Mouse (Mus musculus): ENCODE data around the gene Gm10234. TPM values are rescaled to one million over a fixed set of nuclear protein-coding genes. Genes with fewer than 3 reads are reported as not detected.

Gm10234 gene
- polyA plus RNA-seq, 1 experiment from 2014 or later: not detected

- ATAC-seq (no peak), DNase-seq (ENCODE audit: low spot score) (no peak)
- Histone ChIP-seq H3K4me1 (ENCODE audit: control insufficient read depth, insufficient read depth, low read length) (no peaks in the 10 kb centered on the region), H3K36me3 (ENCODE audit: control insufficient read depth, insufficient read depth, low read length) (no peaks in the 10 kb centered on the region), H3K9ac (ENCODE audit: low read length) (no peak overlapping the region), H3K4me3 (ENCODE audit: low read depth, low read length) (no peak overlapping the region), H3K27me3 (replicated peaks; ENCODE audit: control insufficient read depth, insufficient read depth, low read length) (no peaks in the 10 kb centered on the region), H3K27ac (ENCODE audit: low read depth, low read length) (no peak overlapping the region), H3K4me2 (ENCODE audit: low read length) (no peak overlapping the region), H3K9me3 (replicated peaks; ENCODE audit: control insufficient read depth, low read length) (no peaks in the 10 kb centered on the region)
- 92% methylated on average over 1 of the region's 1 CpGs for WGBS
Observed at GRCm38 (mm10) chr6:95353886-95354285, 32.0 kb downstream of the Gm10234 start.

- Histone ChIP-seq H3K9ac (ENCODE audit: low read length) (no peak overlapping the region), H3K36me3 (ENCODE audit: control insufficient read depth, insufficient read depth, low read length) (no peaks in the 10 kb centered on the region), H3K27me3 (replicated peaks; ENCODE audit: control insufficient read depth, insufficient read depth, low read length) (no peaks in the 10 kb centered on the region), H3K27ac (ENCODE audit: low read depth, low read length) (no peak overlapping the region), H3K4me3 (ENCODE audit: low read depth, low read length) (no peak overlapping the region), H3K4me2 (ENCODE audit: low read length) (no peak overlapping the region), H3K9me3 (replicated peaks; ENCODE audit: control insufficient read depth, low read length) (no peaks in the 10 kb centered on the region), H3K4me1 (ENCODE audit: control insufficient read depth, insufficient read depth, low read length) (no peaks in the 10 kb centered on the region)
- WGBS: 85% methylated on average over 5 of the region's 5 CpGs
- no peak for DNase-seq (ENCODE audit: low spot score)
- ATAC-seq: no peak
Observed at GRCm38 (mm10) chr6:95360084-95360483, 38.2 kb downstream of the Gm10234 start.

GRCm38 (mm10) chr6:95362707-95363106, 40.8 kb downstream of the Gm10234 start:
- no peaks in the 10 kb centered on the region for H3K27me3 ChIP-seq (replicated peaks; ENCODE audit: control insufficient read depth, insufficient read depth, low read length)
- no peak overlapping the region for H3K4me3 ChIP-seq (ENCODE audit: low read depth, low read length)
- H3K4me1 ChIP-seq (ENCODE audit: control insufficient read depth, insufficient read depth, low read length): no peaks in the 10 kb centered on the region
- 88% methylated on average over 5 of the region's 5 CpGs for WGBS
- no peak overlapping the region for H3K9ac ChIP-seq (ENCODE audit: low read length)
- no peaks in the 10 kb centered on the region for H3K9me3 ChIP-seq (replicated peaks; ENCODE audit: control insufficient read depth, low read length)
- no peak for ATAC-seq
- H3K27ac ChIP-seq (ENCODE audit: low read depth, low read length): no peak overlapping the region
- DNase-seq (ENCODE audit: low spot score): no peak
- no peaks in the 10 kb centered on the region for H3K36me3 ChIP-seq (ENCODE audit: control insufficient read depth, insufficient read depth, low read length)
- H3K4me2 ChIP-seq (ENCODE audit: low read length): no peak overlapping the region

GRCm38 (mm10) chr6:95371811-95372210, 49.9 kb downstream of the Gm10234 start:
- Histone ChIP-seq H3K4me1 (ENCODE audit: control insufficient read depth, insufficient read depth, low read length) (no peaks in the 10 kb centered on the region), H3K9ac (ENCODE audit: low read length) (no peak overlapping the region), H3K27ac (ENCODE audit: low read depth, low read length) (no peak overlapping the region), H3K4me3 (ENCODE audit: low read depth, low read length) (no peak overlapping the region), H3K27me3 (replicated peaks; ENCODE audit: control insufficient read depth, insufficient read depth, low read length) (no peaks in the 10 kb centered on the region), H3K9me3 (replicated peaks; ENCODE audit: control insufficient read depth, low read length) (no peaks in the 10 kb centered on the region), H3K4me2 (ENCODE audit: low read length) (no peak overlapping the region), H3K36me3 (ENCODE audit: control insufficient read depth, insufficient read depth, low read length) (no peaks in the 10 kb centered on the region)
- ATAC-seq (no peak), DNase-seq (ENCODE audit: low spot score) (no peak)
- 78% methylated on average over 4 of the region's 4 CpGs for WGBS

Other genes starting within 250 kb of the Gm10234 start
- 6.1 and 8.7 TPM in 2 replicates for gene Kbtbd8, start 204.9 kb upstream of the Gm10234 start, polyA plus RNA-seq (2014; fragmentation: Nextera tagmentation; extraction: Ambion mirVana)

Measured in forebrain, embryonic 14.5 days (tissue).